Mouse (Mus musculus) frontal cortex, postnatal 14 days (tissue): Measurements from ENCODE around the gene Gm8220.
"Not testable (repeated sequence)": the region's sequence is repeated elsewhere in the genome, so short reads cannot be mapped to it uniquely, and the experiment has no call there.

Experiments
- DNase-seq, 2 experiments: peaks; one replicate each; pipeline ENCODE4 v3.0.0; 2022; ENCODE audit warnings: low spot score in 2 of 2

Gene Gm8220

GRCm38 (mm10) chr14:44285280-44285679 lies at the start of gene Gm8220:
TSS of gene Gm8220 (plus strand) at chr14:44285580.
- DNase-seq, result not testable (repeated sequence)

GRCm38 (mm10) chr14:44248039-44248438 lies 37.3 kb upstream of the Gm8220 start:
- DNase-seq, result no peak

- not testable (repeated sequence) for DNase-seq
Observed at GRCm38 (mm10) chr14:44312049-44312448, 26.7 kb downstream of the Gm8220 start.

GRCm38 (mm10) chr14:44338484-44338883 lies 53.1 kb downstream of the Gm8220 start, which contains the start of gene Gm5930:
TSS of gene Gm5930 (minus strand) at chr14:44338584.
- DNase-seq, result not testable (repeated sequence)
